Mouse (Mus musculus): ENCODE measurements around the gene Armc7. TPM values are rescaled to one million over a fixed set of nuclear protein-coding genes. Genes with fewer than 3 reads are reported as not detected.
"Not testable (repeated sequence)": the region's sequence is repeated elsewhere in the genome, so short reads cannot be mapped to it uniquely, and the experiment has no call there.

Gene Armc7
- total RNA-seq, 2 experiments from 2014 or later: 1.3 to 1.7 TPM

- no peak for DNase-seq
- intact Hi-C loops (cut with DNase I): no loop called here
Observed at GRCm38 (mm10) chr11:115452281-115452860, 23.1 kb upstream of the Armc7 start.

DNA sequence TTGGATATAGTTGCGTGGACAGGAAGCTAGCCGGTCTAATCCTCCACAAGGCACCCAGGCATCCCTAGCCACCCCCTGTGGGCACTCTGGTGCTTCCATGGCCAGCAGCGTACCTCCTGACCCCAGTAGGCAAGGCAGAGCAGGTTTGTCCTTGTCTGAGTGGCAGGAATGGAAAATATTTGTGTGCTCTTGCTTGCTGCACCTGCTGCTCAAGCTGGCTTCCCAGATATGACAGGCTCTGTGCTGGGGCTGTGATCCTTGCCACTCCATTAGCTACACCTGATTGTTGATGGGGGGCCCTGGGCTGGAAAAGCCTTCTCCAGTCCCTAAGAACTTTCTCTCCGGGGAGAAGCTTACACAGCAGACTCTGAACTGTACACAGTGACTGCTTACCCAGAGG, 22.2 kb upstream of the Armc7 start:
- DNase-seq: no peak
- intact Hi-C loops (cut with DNase I): no loop called here

DNA sequence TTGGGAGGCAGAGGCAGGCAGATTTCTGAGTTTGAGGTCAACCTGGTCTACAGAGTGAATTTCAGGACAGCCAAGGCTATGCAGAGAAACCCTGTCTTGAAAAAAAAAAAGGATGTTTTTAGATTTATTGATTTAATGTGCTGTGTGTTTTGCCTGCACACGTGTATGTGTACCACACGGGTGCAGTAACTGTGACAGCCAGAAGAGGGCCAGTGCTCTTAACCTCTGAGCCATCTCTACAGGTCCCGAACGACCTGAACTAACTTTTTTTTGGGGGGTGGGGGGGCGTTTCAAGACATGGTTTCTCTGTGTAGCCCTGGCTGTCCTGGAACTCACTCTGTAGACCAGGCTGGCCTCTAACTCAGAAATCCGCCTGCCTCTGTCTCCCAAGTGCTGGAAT, 20.6 kb upstream of the Armc7 start:
- intact Hi-C loops (cut with DNase I); DNase-seq: not testable (repeated sequence)

DNA sequence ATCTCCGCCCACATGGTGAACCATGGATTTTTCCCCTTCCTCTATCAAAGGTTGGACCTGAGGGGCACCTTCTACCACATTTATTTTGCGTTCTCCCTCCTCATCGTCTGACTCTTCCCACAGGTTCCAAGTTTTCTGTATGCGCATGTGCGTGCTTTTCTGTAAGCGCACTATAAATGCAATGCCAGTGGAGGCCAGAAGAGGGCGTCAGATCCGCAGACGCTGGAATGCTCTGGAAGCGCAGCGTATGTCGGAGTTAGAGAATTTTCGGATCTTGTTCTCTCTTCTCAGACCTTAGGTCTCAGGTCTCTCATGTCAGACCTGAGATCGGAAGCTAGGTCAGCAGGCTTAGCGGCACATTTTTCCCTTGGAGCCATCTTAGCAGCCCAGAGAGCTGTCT, 19.8 kb upstream of the Armc7 start:
- no peak for DNase-seq
- intact Hi-C loops (cut with DNase I): no loop called here

GRCm38 (mm10) chr11:115456182-115456581, 19.3 kb upstream of the Armc7 start:
- intact Hi-C loops (cut with DNase I): no loop called here
- no peak for DNase-seq

GRCm38 (mm10) chr11:115457405-115457804, 18.1 kb upstream of the Armc7 start:
- intact Hi-C loops (cut with DNase I): no loop called here
- no peak for DNase-seq

DNA sequence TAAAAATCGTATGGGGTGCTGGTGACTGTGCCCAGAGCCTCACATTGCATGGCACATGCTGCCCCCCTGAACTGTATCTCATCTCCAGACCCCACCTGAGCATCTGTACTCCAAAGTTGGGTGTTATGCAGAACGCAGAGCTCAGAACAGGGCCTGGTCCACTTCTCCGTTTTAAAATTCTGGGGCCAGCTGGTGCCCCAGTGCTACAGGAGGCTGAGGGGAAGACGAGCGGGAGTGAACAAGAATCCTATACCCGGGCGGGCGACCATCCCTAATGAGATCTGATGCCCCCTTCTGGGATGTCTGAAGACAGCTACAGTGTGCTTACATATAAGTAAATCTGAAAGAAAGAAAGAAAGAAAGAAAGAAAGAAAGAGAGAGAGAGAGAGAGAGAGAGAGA, 14.5 kb upstream of the Armc7 start:
- DNase-seq: no peak
- intact Hi-C loops (cut with DNase I): no loop called here

DNA sequence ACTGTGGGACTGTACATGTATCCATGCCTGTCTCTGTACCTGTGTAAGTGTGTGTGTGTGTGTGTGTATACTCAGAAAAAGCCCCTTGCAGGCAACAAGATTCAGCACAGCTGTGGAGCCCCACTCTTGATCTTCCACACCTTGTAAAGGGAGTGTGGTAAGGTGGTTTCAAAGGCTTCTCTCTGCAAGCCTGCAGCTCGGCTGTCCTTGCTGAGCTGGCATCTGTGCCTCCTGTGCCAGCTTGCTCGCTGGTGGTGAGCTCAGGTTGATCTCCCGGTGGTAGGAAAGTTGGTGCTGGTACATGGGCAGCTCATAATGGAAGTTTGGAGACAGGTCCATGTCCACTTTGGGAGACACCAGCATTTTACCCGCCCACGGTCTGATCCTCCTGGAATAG, 13.6 kb upstream of the Armc7 start:
- no peak for DNase-seq
- intact Hi-C loops (cut with DNase I): no loop called here

- intact Hi-C loops (cut with DNase I): no loop called here
- no peak for DNase-seq
Observed at GRCm38 (mm10) chr11:115462243-115462891, 13.1 kb upstream of the Armc7 start, which contains the start of gene Slc16a5. Gene Slc16a5, plus strand, starts transcription at chr11:115462474.

GRCm38 (mm10) chr11:115463397-115463796, 12.1 kb upstream of the Armc7 start:
- DNase-seq: no peak
- intact Hi-C loops (cut with DNase I): no loop called here

- DNase-seq: no peak
- intact Hi-C loops (cut with DNase I): no loop called here
Observed at GRCm38 (mm10) chr11:115464851-115465250, 10.6 kb upstream of the Armc7 start.

GRCm38 (mm10) chr11:115467217-115467618, 8.2 kb upstream of the Armc7 start:
- DNase-seq: no peak
- intact Hi-C loops (cut with DNase I): no loop called here

GRCm38 (mm10) chr11:115472183-115472582, 3.3 kb upstream of the Armc7 start:
- intact Hi-C loops (cut with DNase I): loop anchor here (2.0 kb wide), 1 partner anchor 43 kb away; no protein-coding TSS in a partner anchor
- no peak for DNase-seq

GRCm38 (mm10) chr11:115473626-115474275, 1.7 kb upstream of the Armc7 start:
- DNase-seq: peak; percentile 89 to 95
- intact Hi-C loops (cut with DNase I): loop anchor here (1.0 to 2.0 kb wide), 2 partner anchors 45 to 115 kb away; no protein-coding TSS in a partner anchor

- DNase-seq: no peak
- intact Hi-C loops (cut with DNase I): no loop called here
Observed at GRCm38 (mm10) chr11:115475758-115476237, 331 bp downstream of the Armc7 start.

GRCm38 (mm10) chr11:115476630-115477029, 1.2 kb downstream of the Armc7 start:
- DNase-seq; intact Hi-C loops (cut with DNase I): not testable (repeated sequence)

- intact Hi-C loops (cut with DNase I); DNase-seq: not testable (repeated sequence)
Observed at GRCm38 (mm10) chr11:115477388-115477787, 1.9 kb downstream of the Armc7 start.

DNA sequence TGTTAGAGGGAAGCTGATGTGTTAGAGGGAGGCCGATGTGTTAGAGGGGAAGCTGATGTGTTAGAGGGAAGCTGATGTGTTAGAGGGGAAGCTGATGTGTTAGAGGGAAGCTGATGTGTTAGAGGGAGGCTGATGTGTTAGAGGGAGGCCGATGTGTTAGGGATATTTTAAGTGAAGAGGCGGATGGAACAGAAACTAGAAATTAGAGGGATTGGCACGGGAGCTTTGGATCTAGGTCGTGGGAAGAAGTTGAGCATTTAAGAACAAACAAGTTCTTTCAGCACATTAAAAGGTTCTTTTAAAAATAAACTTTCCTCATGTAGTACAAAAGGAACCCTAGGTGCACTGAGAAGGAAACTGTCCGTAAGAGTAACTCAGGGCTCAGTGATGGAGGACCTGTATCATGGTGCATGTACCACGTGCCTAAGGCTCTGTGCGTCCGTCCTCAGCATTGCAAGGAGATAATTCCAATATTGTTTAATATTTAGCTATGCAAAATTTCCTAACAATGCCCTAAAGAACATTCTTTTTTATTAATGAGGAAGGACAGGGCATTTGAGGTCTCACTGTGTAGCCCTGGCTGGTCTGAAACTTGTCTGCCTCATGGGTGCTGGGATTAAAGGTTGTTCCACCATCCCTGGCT, 3.0 kb downstream of the Armc7 start:
- DNase-seq: no peak
- intact Hi-C loops (cut with DNase I): no loop called here

DNA sequence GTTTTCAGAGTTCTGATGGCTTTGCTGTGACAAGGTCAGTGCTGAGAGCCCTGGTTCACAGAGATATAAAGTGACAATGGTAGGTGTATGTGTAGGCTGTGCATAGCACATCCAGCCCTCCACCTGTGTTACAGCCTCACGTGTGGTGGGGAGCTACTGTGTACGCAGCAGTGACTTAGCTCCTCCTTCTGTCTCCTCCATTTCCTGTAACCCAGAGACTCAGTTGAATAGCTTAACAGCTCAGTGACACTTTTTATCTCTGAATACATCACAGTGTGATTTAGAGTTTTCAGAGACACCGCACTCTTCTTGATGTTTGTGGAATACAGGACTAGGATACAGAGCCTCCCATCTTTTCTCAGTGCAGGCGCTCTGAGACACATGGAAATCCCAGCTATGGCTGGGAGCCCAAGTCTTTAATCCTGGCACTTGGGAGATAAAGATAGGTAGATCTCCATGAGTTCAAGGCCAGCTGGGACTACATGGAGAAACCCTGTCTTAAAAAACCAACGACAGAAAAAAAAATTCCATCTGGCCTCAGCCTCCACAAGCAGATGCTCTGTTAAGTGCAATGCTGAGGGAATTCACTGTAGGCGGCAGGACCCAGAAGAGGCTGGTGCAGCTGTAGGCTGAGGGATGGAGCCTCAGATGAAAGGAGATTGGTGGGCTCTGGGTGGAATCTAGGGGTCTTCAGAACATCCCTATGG, 6.2 kb downstream of the Armc7 start:
- intact Hi-C loops (cut with DNase I): loop anchor here (5.0 kb wide), 2 partner anchors 121 to 226 kb away; partner anchors contain the start of genes Gga3, Grb2 and Mrps7
- DNase-seq: no peak

DNA sequence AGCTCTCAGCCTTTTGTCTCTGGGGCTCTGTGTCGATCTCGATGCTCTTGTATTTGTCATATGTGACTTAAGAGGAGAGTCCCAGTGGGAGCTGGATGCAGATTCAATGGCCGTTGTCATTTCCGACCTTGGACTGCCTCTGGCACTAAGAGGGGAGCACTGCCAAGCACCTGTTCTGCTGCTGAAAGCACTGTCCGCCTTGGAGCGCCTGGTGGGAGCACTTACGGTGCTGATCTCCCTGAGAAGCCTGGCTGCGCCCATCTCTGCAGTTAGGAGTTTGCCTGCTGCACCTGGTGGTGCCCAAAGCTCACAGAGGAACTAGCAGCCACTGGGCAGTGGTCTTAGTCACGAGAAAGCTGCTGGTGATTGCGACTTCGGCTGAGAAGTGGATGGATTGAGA, 7.8 kb downstream of the Armc7 start:
- DNase-seq: no peak
- intact Hi-C loops (cut with DNase I): loop anchor here (5.0 kb wide), 2 partner anchors 119 to 224 kb away; partner anchors contain the start of genes Gga3, Grb2 and Mrps7

Measured in heart, postnatal 14 days (tissue).